Mouse (Mus musculus) kidney, adult 9 months (tissue): ENCODE results near the gene Tubgcp6.
A peak's percentile ranks its signal among the peaks of the same experiment; 100 is the strongest.

ENCODE experiments used
- DNase-seq: peaks from one replicate; pipeline ENCODE4 v3.0.0; 2022

Tubgcp6 gene

DNA sequence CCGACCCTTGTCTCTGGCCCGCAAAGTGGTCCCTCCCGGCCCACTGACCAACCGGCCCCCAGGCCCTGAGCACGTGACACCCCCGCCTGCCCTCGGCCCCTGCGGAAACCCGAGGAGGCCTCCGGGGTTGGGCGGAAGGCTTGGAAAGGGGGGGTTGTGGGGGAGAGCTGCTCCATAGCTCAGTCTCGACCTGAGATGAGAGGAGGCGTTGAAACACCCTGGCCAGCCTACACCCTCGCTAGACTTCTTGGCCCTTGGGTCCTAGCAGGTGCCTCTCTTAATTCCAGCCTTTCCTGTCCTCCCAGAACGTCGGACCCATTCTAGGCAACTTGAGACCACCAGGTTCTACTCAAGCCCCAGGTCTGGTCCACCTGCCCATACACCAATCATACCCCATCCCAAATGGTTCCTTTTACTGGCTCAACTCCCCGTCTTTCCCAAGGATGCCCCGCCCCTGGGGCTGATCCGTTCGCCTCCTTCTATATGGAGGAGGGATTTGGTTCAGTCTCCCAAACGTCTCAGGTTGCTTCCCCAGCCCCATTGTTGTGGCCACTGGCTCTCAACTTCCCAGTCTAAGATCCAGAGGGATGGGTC is 17.8 kb upstream of the Tubgcp6 start, which contains the start of gene Mapk12:
Gene Mapk12, minus strand, starts transcription at position 45 of the 594 bp plus-strand sequence.
- DNase-seq, result peak; percentile 64

DNA sequence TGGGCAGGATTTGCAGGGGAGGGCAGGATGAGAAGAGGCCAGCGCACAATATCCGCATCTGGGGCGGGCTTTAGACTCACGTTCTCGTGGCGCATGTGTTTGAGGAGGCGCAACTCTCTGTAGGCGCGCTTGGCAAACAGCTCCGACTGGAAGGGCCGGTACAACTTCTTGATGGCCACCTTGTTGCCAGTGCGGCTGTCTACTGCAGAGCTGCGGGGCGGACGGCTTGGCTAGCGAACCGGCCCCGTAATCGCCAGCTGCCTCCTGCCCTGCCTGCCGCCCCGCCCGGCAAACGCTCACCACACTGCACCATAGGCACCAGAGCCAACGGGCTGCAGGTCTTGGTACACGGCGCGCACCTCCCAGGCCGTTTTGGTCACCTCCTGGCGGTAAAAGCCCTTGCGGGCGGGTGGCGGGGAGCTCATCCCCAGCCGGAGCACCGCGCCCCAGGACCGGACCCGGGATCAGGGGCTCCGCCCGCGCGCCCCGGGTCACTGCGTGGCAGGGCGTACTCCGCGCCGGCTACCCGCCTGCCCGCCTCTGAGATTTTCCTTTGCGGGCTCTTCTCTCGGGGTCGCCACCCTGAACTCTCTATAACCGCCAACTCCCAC is 17.2 kb upstream of the Tubgcp6 start:
- peak; percentile 59 for DNase-seq

DNA sequence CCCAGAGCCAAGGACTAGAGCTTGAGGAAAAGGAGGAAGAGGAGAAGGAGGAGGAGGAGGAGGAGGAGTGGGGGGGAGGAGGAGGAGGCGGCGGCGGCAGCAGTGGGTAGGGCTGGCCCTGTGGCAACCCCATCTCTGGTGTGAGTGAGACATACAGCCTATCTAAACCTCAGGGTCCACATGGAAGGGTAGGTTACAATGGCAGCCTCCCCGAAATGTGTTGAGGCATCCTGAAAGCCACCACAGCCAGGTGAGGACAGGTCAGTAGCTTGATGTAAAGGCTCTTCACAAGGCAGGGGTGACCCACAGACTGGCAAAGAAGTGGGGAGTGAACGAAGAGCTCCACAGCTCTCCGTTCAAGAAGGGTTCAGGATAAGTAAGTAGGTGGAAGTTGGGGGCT is 15.6 kb upstream of the Tubgcp6 start:
- no peak for DNase-seq

DNA sequence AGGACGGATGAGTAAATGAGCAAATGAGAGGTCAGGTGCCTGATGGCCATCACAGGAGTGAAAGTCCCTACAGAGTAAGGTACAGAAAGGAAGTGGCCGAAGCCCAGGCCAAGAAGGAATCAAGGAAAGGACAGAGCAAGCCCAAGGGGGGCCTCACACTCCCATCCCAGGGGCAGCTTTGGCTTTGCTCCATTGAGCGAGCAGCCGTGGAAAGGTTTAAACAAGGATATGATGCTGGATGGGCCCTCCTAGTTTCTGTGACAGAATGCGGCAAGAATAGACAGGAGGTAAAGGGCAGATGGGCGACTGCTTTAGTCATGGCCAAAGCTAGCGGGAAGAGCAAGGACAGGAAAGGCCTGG is 15.1 kb upstream of the Tubgcp6 start:
- no peak for DNase-seq

DNA sequence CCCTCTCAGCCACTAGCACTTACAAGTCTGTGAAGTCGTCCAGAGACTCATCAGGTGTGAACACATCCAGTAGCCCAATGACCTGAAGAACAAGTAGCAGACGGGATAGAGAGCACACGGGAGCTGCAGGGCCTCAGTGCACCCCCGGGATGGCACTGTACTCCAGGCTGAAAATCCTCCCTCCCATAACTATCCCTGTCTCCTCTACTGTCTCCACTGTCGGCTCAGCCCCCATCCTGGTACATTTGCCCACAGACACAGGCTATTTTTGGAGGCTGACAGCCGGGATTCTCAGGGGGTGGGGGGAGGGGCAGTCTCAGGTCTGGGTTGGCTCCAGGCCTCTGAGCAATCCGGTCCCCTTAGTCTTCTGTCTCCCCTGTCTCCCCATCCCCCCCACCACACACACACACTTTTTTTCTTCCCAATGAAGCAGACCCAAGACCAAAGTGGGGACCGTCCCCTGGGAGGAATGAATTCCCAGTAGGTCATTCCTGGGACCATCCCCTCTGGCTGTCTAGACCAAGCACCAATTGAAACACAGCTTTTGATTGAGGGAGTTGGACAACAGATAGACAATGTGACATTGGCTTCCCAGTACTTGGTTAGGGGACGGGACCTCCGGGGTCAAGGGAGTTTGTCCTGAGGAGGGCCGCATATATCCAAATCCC is 14.6 kb upstream of the Tubgcp6 start:
- DNase-seq, result no peak

DNA sequence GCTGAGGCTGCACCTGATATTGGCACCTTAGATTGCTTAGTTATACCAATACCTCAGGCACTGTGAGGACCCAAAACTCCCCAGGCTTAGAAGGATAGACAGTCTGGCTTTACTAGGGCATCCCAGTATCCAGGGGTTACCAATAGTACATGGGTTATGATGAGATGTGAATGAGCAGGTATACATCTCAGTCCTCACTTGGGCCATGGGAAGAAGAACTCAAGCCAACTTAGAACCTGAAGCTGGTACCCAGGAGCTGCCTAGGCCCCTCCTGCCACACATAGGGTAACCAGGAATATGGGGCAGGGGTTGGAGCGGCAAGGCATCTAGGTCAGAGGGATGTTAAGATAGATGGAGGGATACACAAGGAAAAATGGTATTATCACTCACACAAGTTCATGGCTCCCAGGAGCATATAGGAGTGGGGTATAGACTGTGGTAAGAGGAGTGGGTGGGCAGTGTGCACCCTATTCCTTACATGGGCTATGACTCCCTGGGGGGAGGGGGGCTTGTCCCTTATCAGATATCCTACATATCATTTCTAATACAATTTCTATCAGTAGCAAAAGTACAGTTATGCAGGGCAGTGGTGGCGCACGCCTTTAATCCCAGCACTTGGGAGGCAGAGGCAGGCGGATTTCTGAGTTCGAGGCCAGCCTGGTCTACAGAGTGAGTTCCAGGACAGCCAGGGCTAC is 13.7 kb upstream of the Tubgcp6 start:
- DNase-seq, result no peak

DNA sequence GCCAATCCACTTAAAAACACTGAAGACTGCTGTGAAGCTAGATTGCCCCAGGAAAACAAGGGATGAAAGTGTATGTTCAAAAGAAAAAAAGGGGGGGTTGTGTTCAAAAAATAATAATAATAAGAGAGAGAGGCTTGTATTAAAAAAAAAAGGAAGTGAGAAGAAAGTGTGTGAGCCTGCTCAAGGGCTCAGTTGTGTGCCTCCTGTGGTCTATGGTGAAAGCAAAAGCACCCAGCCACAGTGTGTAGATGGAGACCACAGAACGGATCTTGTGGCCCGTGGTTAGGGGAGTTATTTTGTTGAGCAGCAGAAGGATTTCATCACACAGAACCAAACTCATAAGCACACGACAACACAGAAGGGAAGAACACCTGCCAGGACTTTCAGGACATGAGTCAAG is 8.4 kb upstream of the Tubgcp6 start:
- DNase-seq, result no peak

DNA sequence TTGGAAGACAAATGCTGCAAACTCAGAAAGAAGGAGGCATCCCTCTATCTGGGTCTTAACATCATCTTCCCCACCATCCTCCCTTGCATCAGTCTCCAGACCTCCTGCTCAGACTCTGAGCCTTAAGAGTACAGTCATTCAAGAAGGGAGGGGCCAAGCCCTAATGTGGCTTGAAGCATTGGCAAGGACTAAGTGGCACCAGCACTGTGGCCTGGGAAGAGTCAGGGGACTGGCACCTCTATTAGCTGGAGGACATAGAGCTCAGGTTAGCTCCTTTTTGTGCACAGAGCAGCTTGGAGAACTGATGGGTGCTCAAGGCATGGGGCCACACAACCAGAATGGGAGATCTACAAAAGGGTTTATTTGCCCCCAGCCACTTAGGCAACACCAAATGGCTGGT is 7.3 kb upstream of the Tubgcp6 start:
- DNase-seq, result no peak

DNA sequence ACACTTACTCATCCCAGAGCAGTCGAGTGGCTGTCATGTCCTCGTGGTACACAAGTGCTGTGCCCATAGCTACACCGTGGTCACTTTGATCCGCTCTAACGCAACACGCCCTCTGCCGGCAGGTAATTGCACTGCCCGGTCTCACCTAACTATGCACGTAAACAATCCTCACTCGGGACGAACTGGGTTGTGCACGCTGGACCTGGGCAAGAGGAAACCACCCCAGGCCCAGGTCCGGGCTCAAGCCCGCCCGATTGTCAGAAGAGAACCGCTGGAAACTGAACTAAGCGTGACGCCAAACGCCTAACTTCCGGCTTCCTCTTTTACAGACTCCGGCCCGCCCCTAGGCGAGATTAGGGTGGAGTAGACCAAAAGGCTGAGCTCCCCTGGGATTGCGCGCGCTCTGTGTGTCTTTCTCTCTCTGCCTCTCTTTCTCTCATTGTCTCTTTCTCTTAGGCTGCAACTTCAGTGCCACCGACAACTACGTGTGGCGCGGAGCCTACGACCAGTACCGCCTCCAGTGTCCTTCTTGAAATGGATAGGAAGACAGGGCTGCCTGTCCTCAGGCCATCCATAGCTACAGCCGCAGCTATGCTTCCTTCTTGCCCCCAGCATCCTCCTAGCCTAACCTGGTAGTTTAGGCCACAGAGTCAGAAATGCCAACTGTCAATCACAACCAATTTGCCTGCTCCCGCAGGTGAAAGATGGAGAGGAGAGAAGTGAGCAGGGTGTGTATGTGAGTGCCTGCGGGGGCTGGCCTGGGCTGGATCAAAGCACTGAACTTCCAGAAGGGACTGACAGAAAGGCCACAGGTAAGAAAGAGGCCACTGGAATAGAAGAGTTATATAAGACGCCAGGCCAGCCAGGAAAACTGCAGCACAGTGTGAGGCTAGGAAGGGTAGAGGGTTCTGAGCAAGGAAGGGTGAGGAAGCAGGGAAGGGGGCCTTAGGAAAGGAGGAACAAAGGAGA is 5.8 kb upstream of the Tubgcp6 start, which contains the start of gene Hdac10:
Gene Hdac10, minus strand, starts transcription at position 319 of the 969 bp plus-strand sequence.
- DNase-seq, result peak; percentile 91

DNA sequence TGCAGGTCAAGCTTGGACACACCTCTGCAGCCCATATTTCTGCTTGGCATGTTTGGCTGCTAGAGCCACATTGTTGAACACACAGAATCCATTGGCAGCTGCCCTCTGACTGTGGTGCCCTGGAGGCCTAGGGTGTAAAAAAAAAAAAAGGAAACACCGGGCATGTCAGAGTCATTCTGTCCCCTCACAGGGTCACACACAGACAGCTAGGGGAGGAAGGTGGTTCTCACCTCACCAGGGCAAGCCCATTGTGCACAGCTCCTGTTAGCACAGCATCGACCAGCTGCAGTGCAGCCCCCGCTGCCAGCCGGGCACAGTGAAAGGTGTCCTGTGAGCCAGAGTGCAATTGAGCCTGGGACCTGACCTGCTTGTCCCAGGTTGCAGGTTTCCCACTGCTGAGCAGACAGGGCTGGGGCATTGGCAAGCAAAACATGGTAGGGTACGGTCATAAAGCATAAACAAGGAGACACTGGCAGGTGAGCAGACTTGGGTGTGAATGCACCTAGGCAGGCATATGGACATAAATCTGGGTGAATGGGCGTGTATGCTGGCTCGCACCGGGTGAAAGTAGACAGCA is 4.5 kb upstream of the Tubgcp6 start:
- no peak for DNase-seq

DNA sequence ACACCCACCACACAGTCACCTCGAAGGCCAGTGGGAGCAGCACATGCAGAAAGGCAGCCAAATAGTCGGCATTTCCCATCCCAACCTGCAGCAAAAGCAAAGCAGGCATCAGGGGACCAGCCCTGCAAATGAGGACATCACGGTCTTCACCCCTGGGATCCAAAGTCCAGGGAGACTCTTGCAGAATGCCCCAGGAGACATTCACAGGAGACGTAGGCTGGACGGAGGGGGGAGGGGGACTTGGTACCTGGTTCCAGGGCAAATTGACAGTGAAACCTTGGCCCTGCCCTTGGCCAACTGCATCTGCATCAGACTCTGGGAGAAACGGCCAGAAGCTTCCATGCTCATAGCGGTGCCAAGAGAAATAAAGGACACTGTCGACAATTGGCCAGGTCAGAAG is 3.7 kb upstream of the Tubgcp6 start:
- peak; percentile 83 for DNase-seq

DNA sequence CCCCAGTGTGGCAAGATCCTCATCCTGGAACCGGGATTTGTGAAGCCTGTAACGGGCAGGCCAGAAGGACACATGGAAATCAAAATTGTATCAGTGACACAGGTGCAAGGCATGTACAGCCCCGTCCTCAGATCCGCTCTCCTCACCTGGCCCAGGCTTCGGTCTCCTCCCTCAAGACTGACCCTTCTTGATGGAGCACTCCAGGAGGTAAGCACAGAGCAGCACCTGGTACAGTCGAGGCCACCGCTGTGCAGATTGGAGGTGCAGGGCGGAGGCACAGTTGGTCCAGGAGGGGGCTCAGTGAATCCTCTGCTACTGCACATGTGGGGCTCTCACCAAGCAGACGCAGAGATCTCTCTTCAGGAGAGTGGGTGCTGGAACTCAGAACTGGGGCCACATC is 2.4 kb upstream of the Tubgcp6 start:
- no peak for DNase-seq

DNA sequence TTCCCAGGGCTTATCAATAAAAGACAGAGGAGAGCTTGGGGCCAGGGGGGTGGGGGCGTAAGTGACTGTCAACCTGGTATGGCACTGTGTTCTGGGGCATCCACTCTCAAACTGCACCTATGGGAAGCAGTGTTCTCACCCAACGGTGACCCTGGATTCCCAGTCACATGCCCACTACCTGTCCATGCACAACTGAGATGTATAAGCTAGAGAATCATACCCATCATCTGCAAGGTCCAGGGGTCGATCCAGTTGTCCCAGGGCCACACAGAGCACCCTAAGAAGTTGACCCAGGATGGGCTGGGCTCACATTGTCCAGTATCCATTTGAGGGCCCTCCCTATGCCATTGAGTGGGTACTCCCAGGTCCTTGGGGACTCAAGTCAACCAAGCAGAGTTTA is 1.4 kb upstream of the Tubgcp6 start:
- DNase-seq, result no peak

DNA sequence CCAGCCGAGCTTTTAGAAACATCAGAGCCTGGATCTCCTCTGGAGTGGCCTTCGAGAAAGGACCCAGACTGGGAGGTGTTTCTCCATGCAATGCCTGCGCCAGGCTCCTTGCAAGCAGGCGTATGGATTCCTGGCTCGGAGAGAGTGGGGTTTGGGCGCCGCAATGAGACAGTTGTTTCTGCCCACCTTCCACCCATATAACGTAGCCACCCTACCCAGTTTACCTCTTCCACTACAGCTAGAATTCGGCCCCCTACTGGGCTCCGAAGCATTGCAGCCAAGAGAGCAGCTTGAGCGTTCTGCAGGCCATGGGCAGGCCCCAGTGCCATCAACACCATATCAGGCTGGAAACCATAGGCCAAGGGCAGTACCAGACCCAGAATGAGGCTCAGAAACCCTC is 683 bp upstream of the Tubgcp6 start:
- DNase-seq, result no peak

DNA sequence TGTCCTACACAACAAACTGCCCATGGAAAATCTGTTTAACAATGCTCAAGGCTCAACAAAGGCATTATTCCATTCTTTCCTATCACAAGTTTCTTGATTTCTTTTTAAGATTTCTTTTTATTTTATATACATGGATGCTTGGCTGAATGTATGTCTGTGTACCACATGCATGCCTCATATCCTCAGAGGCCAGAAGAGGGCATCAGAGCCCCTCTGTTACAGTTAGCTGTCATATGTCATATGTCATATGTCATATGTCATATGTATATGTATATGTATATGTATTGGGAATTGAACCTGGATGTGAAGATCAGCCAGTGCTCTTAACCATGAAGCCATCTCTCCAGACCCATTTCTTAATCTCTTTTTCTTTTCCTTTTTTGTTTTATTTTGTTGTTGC is 4.9 kb downstream of the Tubgcp6 start:
- no peak for DNase-seq

DNA sequence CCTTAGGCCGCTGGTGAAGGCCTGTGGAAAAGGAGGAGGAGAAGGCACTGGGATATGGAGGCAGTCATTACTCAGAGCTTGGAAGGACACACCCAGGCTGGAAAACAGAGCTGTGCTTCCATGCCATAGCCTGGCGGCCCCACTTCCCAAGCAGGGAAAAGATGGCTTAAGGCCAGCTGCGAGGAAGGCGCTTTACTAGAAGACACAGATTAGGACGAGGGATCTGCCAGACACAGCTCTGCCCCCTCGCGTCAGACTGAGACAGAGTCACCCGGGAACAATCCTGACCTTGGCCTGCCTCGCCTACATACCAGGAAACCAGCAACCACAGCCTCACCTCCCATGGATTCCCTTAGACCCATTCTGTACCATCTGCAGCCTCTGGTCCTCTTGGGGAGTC is 12.8 kb downstream of the Tubgcp6 start:
- no peak for DNase-seq

DNA sequence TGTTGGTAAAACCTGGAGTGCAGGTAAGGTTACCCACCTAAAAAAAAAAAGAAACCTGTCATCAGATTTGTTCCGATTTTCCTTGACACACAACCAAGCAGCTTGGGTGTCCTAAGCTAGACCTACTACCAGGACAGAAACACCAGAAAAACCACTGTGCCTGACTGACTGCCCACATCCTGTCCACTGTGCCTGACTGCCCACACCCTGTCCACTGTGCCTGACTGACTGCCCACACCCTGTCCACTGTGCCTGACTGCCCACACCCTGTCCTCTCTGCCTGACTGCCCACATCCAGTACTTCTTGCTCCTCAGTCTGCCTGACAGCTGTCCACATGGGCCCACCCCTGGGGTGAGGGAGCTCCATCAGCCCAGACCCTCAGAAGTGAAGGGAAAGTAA is 15.9 kb downstream of the Tubgcp6 start:
- DNase-seq, result no peak

DNA sequence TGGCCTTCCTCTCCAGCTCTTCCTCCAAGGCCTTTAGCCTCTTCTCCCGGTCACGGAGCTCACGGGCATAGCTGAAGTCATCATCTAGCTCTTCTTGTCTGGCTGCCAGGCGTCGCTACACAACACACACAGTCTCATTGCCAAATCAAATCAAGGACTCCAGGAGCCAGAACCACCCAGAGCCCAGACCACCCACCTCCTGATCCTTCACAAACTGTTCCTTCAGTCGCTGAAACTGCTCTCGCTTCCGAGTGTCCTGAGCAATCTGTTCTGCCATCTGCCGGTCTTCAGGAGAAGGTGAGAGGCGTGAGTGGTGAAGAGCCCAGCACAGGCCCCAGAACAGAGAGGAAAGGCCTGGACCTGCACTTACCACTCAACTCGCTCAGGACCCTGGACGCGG is 16.8 kb downstream of the Tubgcp6 start:
- DNase-seq, result no peak

DNA sequence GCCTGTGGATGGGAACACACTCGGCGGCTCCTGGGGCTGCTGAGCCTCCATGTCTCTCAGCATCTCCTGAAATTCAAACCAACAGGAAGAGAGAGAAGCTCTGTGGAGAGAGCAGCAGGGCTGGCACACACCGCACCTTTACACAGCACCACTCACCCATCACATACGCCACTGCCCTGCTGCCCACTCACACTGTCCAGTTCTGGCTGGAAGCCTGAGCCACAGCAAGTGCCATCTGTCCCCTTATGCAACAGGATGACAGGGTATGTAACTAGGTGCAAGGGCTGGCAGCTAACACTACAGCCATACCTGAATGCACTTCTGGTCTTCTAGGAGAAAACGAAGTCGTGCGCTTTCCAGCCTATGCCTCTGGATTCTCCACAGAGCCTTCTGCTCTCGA is 18.5 kb downstream of the Tubgcp6 start:
- DNase-seq, result no peak

DNA sequence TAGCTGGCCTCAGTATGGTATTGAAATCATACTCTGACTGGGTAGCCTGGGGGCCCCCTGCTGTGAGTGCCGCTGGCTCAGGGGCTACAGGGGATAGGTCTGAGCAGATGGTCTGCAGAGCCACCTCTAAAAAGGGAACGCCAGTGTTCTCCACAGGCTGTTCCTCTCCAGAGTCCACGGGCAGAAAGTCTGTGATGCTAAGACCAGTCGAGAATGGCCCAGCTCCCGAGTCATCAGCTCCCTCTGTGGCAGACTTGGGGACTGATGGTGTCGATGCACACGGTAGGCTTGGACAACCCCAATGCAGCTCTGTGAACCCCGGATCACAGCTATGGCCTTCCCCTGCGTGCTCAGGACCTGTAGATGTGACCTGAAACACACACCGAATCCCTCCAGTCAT is 19.0 kb downstream of the Tubgcp6 start:
- no peak for DNase-seq

DNA sequence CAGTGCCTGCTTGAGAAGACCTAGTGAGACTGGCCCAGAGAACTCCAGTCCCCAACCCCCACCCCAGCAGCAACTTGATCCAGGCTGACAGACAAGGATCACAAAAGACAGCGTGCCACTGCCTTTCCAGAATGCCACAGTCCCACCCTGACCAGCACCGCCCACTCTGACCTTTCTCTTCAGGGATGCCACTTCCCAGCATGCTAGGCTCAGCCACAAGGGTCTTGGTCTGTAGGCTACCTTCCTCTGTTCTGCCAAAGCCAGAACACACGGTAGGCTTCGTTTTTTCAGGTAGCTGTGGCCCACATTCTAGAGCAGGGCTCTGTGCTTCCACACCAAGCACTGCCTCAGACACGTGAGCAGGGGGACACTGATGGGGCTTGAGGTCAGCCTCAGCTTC is 20.3 kb downstream of the Tubgcp6 start:
- no peak for DNase-seq

DNA sequence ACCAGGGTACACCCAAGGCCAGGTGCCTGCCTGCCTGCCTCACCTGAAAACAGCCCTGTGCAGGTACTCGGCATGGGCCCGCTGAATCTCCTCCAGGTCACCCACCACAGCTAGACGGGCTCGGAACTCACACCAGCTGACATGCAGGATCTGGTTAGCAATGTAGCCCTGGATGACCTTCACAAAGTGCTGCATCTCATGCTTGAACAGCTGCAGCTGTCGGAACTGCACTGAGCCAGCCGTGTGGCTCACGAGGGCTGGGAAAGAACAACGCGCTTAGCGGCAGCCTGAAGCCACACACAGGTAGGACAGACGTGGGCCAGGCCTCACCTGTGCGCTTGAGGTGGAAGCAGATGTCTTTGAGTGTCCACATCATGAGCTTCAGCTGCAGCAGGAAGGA is 22.1 kb downstream of the Tubgcp6 start:
- DNase-seq, result no peak
